Mouse (Mus musculus): ENCODE results near the gene Edar.
"Not testable (repeated sequence)": the region's sequence is repeated elsewhere in the genome, so short reads cannot be mapped to it uniquely, and the experiment has no call there.

Edar gene

DNA sequence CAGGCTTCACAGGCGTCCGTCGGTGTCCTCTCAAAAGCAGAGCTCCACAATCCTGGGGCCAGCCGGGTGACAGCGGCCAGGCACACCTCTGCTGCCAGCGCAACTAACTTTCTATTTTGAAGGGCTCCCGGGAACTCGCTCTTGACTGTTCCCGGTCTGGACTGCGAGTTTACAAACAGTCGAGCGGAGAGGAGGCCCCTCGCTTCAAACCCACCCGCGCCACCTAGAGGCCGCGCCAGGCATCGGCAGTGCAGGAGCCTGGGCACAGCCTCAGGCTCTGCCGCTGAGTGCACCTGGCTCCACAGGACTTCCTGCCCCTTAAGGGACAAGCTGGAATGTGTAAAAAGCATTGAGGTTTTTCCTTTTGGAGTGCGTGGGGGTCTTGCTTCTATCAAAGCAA is at the start of gene Edar:
TSS of gene Edar (minus strand) at position 122 of the 400 bp plus-strand sequence.
- peak; percentile 85 for DNase-seq

DNA sequence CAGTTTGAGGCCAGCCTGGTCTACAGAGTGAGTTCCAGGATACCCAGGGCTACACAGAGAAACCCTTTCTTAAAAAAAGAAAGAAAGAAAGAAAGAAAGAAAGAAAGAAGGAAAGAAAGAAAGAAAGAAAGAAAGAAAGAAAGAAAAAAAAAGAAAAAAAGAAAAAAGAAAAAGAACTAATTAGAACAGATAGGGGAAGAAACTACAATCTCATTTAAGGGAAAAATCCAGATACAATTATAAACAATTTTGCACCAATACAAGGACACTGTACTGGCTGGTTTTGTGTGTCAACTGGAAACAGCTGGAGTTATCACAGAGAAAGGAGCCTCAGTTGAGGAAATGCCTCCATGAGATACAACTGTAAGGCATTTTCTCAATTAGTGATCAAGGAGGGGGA is 42.7 kb upstream of the Edar start, which contains the start of gene Gm17542:
TSS of gene Gm17542 (minus strand) at position 101 of the 400 bp plus-strand sequence.
- DNase-seq = not testable (repeated sequence)

DNA sequence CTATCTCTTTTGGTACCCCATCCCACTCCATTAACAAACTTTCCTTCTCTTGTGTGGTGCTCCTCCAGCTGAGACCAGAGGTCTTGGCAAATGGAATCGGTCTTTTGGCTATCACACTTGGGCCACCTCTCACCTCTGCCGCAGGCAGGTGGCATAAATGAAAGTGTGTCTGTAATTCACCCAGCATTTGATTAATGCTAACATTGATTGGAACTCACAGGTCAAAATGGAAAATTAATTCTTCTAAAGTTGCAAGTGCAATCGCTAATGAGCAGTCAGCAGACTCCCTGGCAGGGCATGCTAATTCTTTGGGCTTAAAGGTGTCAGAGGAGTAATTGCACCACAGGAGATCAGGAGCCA is 39.3 kb upstream of the Edar start:
- no peak for DNase-seq

DNA sequence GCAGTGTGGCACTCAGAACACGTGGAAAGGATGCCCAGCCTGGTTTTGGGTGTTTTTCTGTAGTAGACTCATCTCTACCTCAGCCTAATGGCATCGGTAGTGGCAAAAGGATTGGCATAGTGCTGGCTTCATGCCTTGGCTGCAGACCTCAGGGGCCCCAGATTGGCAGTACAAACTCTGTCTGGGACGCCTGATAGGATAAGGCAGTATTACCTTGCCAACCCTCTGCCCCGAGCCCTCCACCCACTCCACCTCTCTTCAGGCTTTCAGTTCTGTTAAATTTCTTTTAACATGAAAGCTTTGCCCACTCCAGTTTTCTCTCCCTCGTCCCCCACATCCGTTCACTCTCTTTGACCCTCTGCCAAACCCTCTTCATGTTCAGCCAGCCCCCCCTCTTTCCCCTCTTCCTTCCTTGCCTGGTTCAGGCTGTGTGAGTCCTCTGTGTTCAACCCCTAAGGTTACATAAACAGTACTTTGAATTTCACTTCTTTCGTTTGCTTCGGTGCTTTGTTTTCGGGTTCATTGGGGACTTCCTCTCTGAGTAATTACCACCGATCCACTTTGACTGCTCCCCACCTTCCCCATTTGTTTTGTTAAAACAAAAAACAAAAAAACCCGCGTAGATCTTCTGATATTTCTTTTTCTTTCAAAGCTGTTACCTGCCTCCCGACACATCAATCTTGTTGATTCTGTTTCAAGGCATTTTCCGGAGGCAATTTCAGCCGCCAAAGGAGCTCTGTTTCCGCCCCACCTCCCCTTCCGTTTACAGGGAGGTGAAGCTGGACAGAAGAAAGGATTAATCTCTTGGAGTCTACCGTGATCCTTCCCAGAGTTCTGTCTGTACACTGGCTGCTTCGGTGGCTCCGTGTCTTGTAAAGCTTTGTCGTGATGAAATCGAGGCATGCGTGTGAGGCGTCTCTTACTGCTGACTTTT is 38.7 kb upstream of the Edar start:
- peak; percentile 53 for DNase-seq

DNA sequence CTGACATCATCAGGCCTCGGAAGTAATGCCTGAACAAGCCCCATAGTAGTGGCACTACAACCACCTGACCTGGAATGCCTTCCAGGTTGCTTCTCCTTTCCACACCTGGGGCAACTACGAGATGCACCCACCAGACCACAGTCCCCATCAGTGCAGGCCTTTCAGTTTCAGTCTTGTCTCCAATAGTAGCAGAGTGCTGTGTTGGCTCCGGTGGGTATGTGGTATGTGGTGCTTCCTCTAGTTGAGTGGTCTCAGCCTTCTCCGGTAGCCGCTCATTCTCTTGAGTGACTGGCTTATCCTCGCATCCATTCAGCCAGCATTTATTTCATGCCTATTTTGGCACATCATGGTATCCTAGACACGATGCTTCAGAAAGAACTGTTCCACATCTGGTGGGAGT is 37.8 kb upstream of the Edar start:
- DNase-seq = no peak

DNA sequence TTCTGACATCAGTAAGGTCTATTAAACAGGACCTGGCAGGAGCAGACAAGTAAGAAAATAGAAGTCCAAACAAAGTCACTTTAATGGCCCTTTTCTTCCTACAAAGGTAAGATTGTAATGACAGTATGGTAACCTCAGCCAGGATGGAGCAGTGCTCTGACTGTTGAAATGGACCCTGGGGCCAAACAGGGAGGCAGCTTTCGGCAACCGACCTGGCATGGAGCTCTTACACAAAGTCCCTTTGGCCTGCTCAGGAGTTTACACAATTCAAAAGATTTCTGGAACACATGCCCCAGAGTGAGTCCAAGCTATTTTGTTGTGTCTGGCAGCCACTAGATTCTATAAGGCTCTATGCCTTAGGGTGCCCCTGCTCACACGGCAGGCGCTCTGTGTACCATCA is 33.6 kb upstream of the Edar start:
- DNase-seq = no peak

DNA sequence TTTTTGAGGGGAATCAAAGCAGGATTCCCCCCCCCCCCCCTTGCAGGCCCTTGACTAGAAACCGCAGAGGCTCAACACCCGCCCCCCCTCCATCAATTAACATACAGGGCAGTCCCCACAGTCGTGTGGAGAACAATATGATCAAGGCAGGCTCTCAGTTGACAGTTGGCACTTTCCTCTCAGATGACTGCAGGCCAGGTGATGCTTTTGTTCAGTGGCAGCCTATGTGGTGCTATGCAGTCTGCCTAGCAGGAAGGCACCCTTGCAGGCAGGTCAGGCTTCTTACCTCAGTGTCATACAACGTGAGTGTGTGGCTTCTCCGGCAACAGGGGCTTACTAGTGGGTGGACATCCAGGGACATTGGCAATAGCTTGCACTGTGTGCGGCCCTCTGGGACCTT is 25.1 kb upstream of the Edar start:
- DNase-seq = no peak

DNA sequence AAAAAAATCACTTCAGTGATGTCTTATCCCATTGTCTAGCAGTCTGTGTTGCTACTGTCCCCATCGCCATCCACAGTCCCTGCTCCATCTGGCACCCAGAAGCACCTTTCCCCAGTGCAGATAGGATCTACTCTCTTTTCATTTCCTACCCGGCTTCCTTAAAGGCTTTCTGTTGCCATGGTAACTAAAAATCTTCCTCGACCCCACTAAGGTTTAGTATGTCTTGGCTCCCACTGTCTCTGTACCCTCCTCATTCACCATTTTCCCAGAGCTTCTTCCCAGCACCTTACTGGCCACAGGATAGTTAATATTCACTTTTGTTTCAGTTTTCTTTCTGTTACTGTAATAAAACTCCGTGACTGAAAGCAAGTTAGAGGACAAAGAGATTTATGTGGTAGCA is 24.7 kb upstream of the Edar start:
- no peak for DNase-seq

DNA sequence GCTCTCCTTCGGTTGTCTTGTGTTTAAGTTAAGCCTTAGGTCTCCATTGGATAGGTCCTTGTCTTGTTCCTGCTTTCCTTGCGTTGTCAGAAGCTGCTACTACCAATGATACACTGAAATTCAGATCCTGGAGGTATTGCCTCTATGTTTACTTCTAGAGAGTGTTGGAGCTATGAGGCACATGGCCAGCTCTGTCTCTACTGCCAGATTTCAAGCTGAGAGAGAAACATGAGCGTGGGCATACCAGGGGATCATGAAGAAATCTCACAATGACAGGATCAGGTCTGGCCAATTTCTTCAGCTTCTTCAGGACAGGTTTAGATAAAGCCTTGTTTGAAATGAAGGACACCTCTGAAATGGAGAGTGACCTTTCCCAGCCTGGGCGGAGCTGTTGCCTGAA is 23.5 kb upstream of the Edar start:
- DNase-seq = no peak

DNA sequence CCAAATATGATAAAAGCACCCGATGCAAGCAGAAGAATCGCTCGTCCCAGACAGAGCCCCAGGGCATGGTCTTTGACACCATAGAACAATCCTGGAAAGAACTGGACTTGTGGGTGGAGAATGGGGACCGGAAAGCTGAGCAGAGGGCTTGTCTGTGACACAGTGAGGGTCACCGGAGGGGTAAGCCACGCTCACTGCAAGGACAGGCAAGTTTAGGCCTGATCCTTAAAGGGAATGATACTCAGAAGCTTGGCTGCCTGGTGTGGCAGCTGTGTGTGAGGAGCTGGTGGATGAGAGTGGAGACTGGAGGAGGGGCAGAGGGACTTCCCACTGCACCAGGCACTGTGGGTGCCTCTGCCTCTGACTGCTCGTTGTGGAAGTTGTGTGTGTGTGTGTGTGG is 15.6 kb upstream of the Edar start:
- DNase-seq = no peak

DNA sequence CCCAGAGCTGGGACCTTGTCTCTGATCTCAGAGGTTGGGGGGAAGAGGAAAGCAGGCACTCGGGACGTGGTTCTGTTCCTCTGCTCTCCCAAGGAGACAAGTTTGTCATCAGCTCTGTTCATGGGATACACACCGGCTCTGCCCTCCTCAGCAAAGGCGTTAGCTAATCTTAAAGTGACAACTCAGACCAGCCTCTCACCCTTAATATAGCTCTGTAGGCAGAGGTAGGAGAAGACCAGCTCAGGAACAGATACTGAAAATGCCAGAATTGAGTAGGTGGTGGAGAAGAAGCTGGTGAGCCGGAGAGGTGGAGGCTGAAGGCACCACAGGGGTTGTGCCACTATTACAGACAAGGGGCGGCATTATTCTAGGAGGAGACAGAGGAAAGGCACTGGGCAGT is 3.8 kb upstream of the Edar start:
- no peak for DNase-seq

DNA sequence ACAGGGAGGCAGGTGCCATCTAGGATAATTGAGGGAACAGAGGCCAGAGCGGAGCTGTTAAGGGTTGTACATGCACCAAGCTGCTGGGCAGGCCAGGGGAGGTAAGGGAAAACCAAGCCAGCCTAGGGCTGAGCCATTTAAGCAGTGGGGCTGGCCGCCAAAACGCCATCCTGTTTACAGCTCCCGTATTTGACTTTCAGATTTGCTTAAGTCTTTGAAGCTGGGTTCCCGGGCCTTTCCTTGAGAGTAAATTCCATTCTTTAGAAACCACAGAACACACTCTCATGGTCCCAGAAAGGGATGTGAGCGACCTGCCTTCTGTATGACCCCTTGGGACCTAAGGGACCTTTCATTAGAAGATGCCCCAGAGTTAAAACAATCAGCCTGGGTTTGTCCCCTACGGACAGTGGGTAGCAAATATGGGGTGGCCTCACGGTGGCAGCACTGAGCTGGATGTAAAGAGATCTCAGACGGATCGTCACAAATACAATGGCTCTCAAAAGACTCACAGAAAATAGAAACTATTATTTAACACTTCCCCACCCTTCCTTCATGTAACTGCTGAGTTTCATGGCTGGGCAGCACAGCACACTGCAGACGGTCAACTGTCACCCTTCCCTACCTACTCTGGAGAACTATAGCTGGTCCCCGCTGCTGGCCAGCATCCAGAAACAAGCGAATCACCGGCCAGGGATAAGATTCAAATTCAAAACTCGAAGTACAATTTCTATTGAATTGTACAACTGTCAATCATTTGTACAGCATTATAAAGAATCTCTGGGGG is 2.0 kb downstream of the Edar start:
- DNase-seq = peak; percentile 77

DNA sequence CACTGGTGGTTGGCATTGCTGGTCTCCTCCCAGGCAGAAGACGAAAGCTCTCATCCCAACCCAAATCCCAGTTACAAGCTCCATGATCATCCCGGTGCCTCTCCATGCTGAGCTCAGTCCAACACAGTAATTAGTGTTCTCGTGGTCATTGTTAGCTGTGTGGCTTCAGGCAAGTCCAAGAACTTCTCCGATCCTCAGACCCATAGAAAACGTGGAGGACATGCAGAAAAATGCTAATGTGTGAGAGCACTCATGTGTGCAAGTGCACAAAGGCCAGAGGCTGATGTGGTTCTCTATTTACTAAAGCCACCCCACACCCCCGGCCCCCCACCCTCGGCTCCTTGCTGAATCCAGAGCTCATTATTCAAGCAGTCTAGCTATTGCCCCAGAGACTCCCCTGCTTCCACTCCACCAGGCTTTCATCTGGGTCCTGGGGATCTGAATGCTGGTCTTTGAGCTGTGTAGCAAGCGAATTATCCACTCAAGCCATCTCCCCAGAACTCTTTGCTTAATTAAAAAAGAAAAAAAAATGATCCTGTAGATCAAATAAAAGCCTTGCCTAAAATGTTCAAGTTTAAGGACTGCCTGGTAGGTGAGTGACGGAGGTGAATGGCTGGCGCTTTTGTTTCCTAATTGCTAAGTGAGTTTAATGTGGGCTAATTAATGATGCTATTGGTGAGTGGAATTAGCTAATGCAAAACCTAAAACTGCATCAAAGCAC is 2.7 kb downstream of the Edar start:
- DNase-seq = no peak

DNA sequence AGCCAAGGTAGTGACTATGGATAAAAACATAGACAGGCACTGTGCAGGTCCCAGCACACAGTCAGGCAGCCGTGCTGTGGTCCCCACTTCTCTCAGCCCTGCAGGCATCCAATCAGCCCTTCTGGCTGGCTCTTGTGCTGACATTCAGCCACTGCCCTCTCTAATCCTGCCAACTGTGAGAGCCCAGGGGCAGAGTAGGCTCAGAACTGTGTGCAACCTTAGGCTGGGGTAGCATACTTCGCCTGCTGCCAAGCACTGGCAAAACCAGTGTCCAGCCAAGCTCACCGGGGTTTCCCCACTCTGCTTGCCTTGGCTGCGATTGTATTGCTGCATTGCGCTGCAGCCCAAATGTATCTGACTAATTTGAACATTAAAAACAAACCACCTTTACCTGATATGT is 11.6 kb downstream of the Edar start:
- no peak for DNase-seq

DNA sequence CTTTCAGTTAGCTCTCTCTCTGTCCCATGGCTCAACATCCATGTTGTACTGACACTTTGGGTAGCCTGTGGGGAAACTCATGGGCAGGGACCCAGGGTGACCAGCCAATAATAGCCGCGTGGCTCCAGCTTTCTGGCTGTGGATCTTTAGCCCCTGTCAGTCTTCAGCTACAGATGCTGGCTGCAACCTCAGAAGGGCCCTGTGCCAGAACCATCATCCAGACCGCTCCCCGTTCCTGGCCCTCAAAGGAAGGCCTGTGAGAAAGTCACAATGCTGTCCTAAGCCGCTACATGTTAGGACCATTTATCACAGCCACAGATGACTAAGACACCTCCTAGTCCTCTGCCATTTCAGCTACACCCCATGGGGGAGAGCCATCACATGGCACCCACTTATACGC is 12.0 kb downstream of the Edar start:
- no peak for DNase-seq

DNA sequence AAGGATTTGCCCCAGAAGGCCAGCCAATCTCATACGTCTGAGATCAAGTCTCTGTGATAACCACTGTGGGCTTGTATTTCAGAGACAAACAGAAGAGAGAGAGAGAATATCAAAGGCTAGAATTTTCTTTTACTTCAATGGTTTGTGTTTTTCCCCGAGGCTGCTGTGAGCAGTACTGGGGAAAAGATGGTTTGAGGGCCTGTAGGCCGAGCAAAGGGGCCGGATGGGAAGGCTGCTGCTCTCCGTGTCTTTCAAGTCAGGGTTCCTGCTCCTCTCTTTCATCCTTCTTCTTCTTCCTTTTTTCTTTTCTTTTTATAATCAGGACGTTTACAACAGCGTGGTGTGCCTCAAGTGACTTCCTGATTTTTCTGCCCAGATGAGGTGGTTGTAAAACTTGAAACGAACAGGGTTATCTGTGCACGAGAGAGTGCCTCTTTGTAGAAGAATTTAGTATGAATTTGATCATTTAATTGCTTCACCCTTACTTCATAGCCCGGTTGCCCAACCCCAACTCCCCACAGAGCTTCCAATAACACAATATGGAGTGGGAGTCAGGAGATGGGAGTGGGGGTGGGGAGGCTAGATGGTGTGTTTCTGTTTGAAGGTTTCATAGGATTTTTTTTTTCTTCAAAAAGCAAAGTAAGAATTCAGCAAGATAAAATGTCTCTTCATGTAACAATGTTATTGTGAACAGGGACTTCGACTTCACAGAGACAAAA is 16.0 kb downstream of the Edar start:
- DNase-seq = no peak

DNA sequence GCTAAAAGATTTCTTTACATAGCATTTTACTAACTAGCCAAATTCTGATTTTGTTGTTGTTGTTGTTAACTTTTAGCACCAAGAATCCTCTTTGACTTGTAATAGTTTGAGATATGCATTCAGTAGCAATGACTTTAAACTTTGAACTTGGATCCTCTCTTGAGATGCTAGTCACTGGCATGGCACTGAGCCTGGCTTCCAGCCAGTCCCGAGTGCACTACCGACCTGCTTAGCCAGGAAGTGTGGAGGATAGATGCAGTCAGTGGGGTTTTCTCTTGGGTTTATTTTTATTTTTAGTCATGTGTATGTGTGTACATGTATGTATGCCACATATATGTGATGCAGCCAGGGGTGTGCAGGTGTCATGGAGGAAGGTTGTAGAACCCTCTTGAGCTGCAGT is 17.7 kb downstream of the Edar start:
- DNase-seq = no peak

DNA sequence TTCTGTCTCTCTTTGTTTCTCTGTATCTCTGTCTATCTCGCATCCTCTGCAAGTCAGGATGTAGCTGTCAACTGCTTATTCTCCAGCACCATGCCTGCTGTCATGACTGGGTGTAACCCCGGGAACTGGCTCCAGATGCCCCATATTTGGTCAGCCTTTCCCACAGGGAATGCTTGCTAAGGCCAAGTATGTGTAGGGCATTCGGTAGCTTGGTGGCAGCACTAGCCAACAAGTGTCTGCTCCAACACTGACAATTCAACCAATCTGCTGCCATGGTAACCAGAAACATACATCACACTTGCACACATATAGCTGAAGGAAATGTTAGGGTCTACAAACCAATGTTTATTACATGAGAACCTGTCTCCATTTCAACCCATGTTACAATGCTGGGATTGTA is 21.8 kb downstream of the Edar start:
- DNase-seq = no peak

DNA sequence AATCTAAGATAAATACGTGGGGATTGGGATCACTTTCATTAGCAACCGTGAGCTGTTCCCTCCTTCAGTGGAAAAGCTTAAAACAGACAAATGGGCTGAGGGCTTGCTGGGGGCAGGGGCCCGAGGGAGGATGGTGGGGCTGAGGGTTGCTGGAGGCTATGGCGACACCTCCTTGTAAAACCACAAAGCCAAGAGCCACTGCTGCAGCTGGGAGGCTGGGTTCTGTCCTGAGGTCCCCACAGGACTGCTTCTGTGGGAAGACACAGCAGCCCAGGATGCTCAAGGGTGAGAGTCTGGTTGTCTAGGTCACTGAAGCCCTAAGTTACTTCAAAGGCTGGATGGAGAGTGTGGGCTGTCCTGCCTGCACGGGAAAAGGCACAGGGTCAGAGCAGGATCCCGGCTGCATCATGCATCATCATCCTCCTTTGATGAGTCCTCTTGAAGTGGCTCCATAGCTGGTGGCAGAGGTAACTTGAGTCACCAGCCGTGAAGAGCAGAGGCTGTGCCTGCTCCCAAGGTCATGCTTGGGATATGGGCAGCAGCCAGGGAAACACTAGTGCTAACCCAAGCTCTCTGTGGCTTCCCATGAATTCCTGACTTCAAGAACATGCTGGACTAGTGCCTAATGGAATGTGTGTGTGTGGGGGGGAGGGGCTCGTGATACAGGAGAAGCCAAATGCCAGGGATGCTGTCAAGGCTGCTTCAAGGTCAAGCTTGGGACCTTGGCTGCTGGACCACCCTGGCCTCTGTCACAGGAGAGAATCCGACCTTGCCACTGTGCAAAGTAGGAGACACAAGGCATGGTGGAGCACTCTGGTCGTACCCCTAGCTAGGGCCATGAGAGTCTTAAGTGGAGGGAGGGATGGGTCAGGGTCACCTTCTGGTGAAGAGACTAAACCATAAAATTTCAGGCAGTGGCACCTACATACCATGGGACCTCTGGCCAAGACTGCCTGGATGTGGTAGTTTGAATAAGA is 22.7 kb downstream of the Edar start:
- DNase-seq = no peak

DNA sequence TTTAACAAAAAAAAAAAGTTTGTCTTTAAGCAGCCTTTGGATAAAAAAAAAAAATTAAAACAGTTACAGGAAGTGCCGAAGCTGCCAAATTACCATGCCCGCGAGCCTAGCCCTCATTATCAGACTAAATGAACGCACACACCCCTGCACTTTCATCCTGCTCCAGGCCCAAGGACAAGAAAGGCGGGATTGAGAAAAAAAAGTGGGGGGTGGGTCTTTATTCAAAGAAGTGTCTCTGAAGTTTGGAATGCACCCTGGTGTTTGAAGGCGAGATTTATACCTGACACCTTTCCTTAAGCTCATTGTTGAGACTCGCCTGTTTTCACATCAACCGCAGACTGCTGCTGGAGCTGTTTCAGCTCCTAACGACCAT is 23.4 kb downstream of the Edar start:
- no peak for DNase-seq

DNA sequence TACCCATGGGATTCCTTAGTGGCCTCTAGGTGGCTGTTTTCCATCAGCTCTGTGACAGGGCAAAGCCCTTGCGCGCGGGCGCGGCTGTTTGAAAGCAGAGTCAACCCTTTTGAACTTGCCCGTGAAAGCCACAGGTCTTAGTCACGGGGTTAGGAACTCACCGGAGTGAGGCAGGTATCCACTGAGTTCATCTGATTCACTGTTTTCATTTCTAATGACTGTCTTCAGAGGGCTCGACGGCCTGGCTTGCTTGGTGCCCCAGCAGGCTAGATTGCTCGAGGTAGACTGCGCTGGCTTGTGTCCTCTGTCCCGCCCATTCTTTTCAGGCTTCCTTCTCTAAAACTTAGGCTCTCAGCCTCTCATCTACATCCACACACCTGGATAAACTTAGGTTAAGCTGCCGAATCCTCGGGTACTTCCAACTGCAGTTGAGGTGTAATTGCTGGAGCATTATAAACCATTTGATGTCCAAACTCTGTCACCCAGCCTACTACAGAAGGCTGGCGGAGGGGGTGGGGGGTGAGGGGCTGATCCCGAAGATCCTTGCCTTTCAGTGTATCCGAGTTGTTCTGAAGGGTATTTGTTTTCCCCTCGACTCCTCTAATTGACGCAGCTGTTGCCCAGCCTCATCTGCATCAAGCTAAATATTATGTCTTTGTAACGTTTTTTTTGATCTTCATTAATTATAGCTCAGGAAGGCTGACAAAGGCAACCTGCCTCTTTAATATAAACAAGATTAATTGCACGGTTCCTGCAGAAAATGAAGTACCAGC is 24.0 kb downstream of the Edar start:
- peak; percentile 14 for DNase-seq
